Mouse (Mus musculus): ENCODE data around the gene Muc13.

The Muc13 gene

DNA sequence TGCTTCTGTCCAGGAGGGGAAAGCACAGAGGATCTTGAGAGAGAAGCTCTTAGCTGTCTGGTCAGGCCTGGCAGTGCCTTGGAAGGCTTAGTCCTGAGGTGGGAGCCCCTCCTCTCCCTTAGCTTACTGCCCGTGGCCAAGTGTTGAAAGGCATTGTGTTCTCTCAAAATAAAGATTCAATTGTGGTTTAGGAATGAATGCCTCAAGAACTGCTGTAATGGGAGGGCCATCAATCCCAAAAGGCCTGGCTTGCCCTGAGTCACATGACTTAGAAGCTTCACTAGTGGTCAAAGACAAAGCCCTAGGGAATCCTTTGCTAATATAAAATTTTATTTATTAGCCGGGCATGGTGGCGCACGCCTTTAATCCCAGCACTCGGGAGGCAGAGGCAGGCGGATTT lies 30.8 kb downstream of the Muc13 start:
- no peak for DNase-seq (ENCODE audit: low spot score in 2 of 2)

GRCm38 (mm10) chr16:33828496-33828895 lies 34.7 kb downstream of the Muc13 start:
- DNase-seq (ENCODE audit: low spot score in 2 of 2), result no peak

DNA sequence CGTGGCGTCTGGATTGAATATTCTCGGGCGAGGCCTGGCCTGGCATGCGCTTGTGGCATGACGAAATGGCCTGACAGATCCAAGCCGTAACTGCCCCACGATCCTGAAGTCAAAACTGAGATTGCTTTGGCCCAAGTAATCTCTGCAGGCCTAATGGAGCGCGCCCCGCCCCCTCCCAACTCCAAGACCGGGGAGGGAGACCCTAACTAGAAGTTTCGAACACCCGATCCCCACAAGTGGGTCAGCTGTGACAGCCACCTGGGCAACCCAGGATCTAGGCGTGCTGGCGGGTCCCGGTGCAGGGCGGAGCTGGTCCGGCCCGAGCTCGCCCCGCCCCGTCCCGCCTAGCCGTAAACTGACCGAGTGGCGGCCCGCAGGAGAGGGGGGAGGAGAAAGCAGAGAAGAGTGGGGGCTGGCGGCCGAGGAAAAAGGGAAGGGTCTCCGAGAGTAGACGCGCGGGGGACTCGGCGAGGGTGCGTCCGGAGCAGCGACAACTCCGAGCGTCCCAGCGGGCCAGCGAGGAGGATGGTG lies 35.5 kb downstream of the Muc13 start, which contains the start of gene Itgb5:
Gene Itgb5, plus strand, starts transcription at position 365 of the 531 bp plus-strand sequence.
- peak in 1 of 2 experiments; percentile 29 for DNase-seq (ENCODE audit: low spot score in 2 of 2)

DNA sequence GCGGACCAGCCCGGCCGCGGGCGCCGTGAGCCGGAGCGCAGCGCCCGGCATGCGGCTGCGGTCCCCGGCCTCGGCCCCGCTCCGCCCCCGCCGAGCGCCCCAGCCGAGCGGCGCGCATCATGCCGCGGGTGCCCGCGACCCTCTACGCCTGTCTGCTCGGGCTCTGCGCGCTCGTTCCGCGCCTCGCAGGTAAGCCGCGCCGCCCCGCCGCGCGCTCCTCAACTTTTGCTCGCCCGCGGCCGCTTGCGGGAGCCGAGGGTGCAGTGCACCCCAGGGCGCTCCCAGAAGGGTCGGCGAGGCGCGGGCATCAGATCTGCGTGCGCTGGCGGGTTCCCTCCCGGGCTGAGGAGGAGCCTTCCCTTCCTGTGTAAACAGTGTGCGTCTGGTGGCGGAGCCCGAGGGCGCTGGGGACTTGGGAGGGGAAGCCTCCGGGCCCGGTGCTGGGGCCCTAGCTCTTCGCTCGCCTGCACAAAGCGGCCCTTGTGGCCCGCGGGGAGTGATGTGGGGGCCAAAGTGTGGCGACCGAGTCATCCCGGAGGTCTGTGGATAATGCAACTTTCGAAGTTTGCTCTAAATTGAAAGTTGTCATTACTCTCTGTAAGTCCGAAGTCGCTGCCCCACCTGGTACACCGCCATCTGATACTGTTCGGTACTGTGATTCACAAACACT lies 36.1 kb downstream of the Muc13 start:
- DNase-seq (ENCODE audit: low spot score in 2 of 2), result no peak

DNA sequence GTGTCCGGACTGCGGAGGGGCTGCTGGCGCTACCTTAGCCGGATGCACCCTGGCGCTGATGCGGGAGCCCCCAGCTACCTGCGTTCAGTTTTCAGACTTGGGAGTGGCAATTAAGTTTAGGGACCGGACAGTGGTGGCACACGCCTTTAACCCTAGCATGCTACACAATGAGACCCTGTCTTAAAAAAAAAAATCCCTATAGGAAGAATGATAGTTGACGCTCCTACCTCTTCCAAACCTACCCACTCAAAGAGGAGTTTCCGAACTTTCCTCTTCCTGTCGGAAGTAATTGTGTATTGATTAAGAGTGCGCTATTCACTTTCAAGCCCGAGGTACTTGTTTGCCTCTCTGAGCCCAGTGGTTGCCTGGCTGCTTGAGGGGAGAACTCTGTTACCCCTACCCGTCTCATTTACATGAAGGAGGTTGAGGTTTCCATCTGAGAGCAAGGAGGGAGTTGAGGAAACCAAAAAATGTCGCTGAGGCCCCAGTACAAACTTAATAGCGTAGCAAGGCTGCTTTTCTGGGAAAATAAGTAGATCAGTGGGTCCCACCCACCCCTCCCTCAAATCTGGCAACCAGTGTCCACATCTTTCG lies 36.8 kb downstream of the Muc13 start:
- DNase-seq (ENCODE audit: low spot score in 2 of 2), result no peak

DNA sequence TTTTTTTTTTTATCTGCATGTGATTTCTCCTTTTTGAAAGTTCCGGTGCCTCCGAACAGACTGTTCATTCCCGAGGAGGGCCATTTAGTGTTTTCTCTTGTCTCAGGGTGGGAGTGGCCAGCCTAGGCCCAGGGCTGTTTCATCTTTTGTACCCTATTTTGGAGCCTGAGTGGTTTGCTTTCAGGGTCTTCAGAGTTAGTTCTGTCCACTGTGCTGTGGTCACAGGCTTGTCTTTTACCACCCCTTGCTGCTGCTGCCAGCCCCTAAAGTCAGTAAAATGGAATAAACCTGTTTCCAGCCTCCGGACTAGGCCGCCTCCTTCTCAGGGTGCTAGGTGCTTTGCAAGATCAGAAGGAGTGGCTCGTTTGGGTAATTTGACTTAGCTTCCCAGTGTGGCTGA lies 38.2 kb downstream of the Muc13 start:
- no peak for DNase-seq (ENCODE audit: low spot score in 2 of 2)

DNA sequence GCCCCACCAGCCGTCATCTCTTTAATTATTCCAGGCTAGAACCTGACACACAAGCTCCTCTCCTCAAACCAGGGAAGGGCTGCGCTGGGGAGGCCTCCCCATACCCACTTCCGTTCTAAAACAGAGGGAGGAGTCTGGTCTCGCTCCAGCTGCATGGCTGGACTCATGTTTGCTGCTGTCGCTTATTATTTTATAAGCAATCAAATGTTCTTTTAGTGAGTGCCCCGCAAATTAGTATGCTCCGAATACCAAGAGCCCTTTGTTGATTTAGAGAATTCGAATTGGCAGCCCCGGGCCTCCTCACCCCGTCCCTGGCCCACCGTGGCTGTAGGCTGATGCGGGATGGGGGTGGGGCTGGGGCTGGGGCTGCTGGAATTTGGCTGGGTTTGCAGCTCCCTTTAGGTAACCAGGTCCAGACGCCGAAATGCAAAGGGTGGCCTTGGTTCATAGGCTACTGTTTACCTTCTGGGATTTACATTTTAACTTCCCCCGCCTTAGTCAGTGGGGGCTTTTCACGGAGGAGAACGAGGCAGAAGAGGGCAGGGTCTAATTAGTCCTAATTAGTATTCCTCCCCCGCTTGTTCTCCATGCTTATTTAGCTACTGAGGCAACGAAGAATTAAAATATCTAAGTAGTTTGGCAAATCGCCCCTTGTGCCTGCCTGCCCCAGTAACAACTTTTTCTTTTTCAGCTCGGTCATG lies 39.0 kb downstream of the Muc13 start:
- no peak for DNase-seq (ENCODE audit: low spot score in 2 of 2)

DNA sequence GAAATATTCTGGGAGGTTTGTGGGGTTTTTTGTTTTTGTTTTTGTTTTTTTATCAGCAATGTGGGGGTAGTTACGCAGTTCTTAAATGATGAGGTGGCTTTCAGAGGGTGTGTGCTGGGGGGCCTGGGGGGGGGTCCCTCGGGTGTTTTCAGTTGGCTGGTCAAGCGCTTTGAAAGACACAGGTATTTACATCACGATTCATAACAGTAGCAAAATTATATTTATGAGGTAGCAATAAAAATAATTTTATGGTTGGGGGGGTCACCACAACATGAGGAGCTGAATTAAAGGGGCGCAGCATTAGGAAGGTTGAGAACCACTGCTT lies 39.6 kb downstream of the Muc13 start:
- no peak for DNase-seq (ENCODE audit: low spot score in 2 of 2)

- no peak for DNase-seq (ENCODE audit: low spot score in 2 of 2)
Observed at GRCm38 (mm10) chr16:33833781-33834482, 40.1 kb downstream of the Muc13 start.

GRCm38 (mm10) chr16:33836676-33837075 lies 42.8 kb downstream of the Muc13 start:
- no peak for DNase-seq (ENCODE audit: low spot score in 2 of 2)

- no peak for DNase-seq (ENCODE audit: low spot score in 2 of 2)
Observed at GRCm38 (mm10) chr16:33837191-33837590, 43.4 kb downstream of the Muc13 start.

DNA sequence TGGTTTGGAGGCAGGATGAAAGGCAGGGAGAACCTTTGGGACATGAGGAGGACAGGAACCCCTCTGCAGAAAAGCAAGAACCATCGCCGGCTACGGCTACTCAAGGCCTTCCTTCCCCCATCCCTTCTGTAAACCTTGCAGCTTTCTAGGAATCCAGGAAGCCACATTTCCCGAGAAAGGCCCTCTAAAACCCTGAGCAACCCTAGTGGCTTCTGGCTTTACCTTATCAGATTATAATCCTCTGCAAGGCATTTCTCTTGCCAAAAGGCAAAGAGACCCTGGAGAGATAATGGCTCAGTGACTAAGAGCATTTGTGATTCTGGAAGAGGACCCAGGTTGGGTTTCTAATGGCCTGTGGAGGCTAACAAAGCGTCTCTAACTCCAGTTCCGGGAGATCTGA lies 46.8 kb downstream of the Muc13 start:
- DNase-seq (ENCODE audit: low spot score in 2 of 2), result no peak

DNA sequence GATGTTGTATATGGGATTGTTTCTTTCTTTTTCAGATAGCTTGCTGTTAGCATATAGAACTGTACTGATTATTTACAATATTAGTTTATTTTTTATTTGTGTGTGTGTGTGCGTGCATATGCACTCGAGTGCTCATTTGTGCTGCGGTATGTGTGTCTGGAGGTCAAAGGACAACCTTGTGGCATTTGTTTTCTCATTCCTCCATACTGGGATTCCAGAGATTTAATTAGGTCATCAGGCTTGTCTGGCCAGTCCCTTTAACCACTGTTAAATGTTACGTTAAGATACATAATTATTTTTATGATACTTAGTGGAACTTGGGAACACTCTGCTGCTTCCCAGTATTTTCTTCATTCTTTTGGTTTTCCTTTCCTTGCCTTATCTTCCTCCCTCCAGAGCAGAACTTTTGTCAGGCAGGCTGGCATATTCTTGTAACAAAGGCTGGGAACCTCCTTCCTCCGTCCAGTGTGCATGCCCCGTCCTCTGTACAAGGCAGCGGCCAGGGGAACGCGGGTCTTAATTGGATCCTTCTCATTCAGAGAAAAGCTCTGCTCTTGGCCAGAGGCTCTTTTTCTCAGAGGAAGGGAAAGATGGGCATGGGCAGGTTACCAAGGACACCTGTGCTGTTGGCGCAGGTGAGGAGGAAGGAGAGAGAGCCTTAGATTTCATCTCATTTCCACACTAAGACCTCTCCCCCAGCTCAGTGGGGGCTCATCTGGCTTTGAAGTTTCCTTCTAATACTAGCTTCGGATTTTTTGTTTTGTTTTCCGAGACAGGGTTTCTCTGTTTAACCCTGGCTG lies 48.4 kb downstream of the Muc13 start:
- no peak for DNase-seq (ENCODE audit: low spot score in 2 of 2)

DNA sequence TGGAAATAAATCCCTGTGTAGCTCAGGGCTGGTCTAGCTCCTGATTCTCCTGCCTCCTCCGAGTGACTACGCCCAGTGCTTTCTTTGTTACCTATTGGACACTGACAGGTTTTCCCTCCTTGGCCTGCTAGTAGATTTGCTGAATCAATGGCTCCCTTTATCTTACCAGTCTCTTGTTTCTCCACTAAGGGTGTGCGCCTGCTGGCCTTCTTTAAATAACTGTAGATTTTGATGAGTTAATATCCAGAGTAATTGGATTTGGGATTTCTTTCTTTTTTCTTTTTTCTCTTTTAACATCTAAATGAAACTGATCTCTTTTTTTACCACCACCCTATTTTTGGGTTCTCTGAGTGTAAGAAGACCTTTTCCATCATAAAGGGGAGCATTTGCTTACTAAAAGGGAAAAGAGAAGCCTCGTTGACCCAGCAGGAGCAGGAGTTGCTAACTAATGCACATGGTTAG lies 50.3 kb downstream of the Muc13 start:
- DNase-seq (ENCODE audit: low spot score in 2 of 2), result no peak

DNA sequence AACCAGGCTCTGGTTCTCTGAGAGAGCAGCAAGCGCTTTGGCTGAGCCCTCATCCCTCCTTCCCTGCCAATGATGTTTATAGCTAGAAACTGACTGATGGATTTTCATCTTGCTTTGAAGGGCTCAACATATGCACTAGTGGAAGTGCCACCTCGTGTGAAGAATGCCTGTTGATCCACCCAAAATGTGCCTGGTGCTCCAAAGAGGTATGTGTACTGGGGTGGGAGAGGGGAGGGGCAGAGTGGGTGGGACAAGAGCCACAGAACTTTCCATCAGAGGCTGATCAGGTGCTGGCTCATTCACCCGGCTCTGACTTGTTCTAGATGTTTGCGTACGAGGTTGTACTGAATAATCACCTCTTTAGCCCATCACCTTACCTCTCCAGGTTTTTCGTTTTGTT lies 51.0 kb downstream of the Muc13 start:
- no peak for DNase-seq (ENCODE audit: low spot score in 2 of 2)

GRCm38 (mm10) chr16:33853271-33853670 lies 59.4 kb downstream of the Muc13 start:
- DNase-seq (ENCODE audit: low spot score in 2 of 2), result no peak

DNA sequence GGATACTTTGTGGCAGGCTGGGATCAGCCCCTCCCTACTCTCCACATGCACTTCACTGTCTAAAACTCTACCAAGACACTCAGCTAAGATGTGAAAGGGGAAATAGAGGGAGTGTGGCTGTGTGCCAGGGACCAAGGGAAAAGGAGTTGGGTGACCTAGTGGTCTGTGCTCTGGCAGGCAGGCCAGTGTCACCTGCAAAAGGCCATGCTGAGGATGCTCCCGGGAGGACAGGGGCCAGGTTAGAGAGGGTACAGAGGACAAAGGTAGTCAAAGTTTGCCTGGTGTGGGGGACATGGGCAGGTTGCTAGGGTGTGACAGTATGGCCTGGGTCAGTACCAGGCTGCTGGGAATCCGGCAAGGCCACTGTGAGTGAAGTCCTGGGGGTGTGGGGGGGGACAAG lies 64.9 kb downstream of the Muc13 start:
- DNase-seq (ENCODE audit: low spot score in 2 of 2), result no peak

GRCm38 (mm10) chr16:33859380-33859779 lies 65.5 kb downstream of the Muc13 start:
- no peak for DNase-seq (ENCODE audit: low spot score in 2 of 2)

GRCm38 (mm10) chr16:33859988-33860700 lies 66.3 kb downstream of the Muc13 start:
- DNase-seq (ENCODE audit: low spot score in 2 of 2), result peak; percentile 59 to 81

DNA sequence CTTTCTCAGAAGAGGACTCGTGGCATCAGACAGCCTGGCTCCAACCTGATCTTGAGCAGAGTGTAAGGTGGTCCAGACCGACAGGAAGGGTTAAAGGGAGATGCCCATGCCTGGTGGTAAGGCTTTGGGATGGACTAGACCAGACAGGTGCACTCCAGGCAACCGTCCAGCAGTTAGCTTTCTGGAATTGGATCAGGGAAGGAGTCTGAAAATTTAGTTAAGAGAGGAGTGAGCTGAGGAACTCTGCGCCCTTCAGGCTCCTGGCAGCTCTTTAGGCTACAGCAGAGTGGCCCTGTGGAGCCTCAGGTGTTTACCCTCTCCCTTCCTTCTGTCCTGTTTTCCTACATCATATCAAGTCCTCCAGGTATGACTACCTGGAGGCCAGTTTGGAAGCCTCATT lies 68.6 kb downstream of the Muc13 start:
- no peak for DNase-seq (ENCODE audit: low spot score in 2 of 2)
